Mouse (Mus musculus) left cerebral cortex, postnatal 10 days (tissue): ENCODE results near the gene Adamtsl5. TPM values are rescaled to one million over a fixed set of nuclear protein-coding genes. Genes with fewer than 3 reads are reported as not detected.

Experiments used
- DNase-seq, 2 experiments: peaks; one replicate each; pipeline ENCODE4 v3.0.0; 2021 to 2022; ENCODE audit warnings: low spot score in 2 of 2, mixed read lengths in 1 of 2; ENCODE audit errors: extremely low spot score in 1 of 2
- intact Hi-C: fragments of 180-260 bp; cut with DNase I; formaldehyde crosslinking; loops from one replicate; pipeline ENCODE4 v1.15.1; 2025
- total RNA-seq, 2 experiments: library from RNA; stranded (reverse); gene quantifications; 2 replicates each; pipeline ENCODE4 v1.2.3; 2021

Gene Adamtsl5
- total RNA-seq, 2 experiments from 2014 or later: 0.66 to 0.85 TPM

GRCm38 (mm10) chr10:80325045-80325444 is 23.2 kb downstream of the Adamtsl5 start:
- DNase-seq: peak in 1 of 2 experiments; percentile 52
- intact Hi-C loops: no loop called here

- DNase-seq: peak in 1 of 2 experiments; percentile 44
- intact Hi-C loops: no loop called here
These were observed 23.8 kb downstream of the Adamtsl5 start for GRCm38 (mm10) chr10:80324120-80325037.

GRCm38 (mm10) chr10:80323261-80324119 is 24.7 kb downstream of the Adamtsl5 start:
- intact Hi-C loops: no loop called here
- peak in 1 of 2 experiments; percentile 81 for DNase-seq

- peak in 1 of 2 experiments; percentile 72 for DNase-seq
- intact Hi-C loops: no loop called here
These were observed 25.4 kb downstream of the Adamtsl5 start for GRCm38 (mm10) chr10:80322811-80323211.

GRCm38 (mm10) chr10:80321670-80322581 is 26.3 kb downstream of the Adamtsl5 start:
- intact Hi-C loops: no loop called here
- DNase-seq: peak in 1 of 2 experiments; percentile 57

GRCm38 (mm10) chr10:80321014-80321669 is 27.1 kb downstream of the Adamtsl5 start:
- intact Hi-C loops: no loop called here

GRCm38 (mm10) chr10:80320340-80320760 is 27.9 kb downstream of the Adamtsl5 start, which contains the start of gene 2310011J03Rik:
Gene 2310011J03Rik, minus strand, starts transcription at chr10:80320537.
- intact Hi-C loops: no loop called here
- DNase-seq: peak; percentile 91 to 95

More at GRCm38 (mm10) chr10:80321014-80321669, 27.1 kb downstream of the Adamtsl5 start:
- DNase-seq: no peak

GRCm38 (mm10) chr10:80317011-80317410 is 31.2 kb downstream of the Adamtsl5 start:
- intact Hi-C loops: no loop called here

GRCm38 (mm10) chr10:80316359-80316781 is 31.8 kb downstream of the Adamtsl5 start:
- DNase-seq: no peak
- intact Hi-C loops: no loop called here

More at GRCm38 (mm10) chr10:80317011-80317410, 31.2 kb downstream of the Adamtsl5 start:
- no peak for DNase-seq

- intact Hi-C loops: no loop called here
- DNase-seq: no peak
These were observed 32.9 kb downstream of the Adamtsl5 start for GRCm38 (mm10) chr10:80315315-80315714.

GRCm38 (mm10) chr10:80314494-80315001 is 33.7 kb downstream of the Adamtsl5 start:
- DNase-seq: peak in 1 of 2 experiments; percentile 43
- intact Hi-C loops: no loop called here

- DNase-seq: no peak
- intact Hi-C loops: no loop called here
These were observed 34.5 kb downstream of the Adamtsl5 start for GRCm38 (mm10) chr10:80313627-80314201.

GRCm38 (mm10) chr10:80312586-80313504 is 35.4 kb downstream of the Adamtsl5 start:
- intact Hi-C loops: no loop called here
- DNase-seq: peak in 1 of 2 experiments; percentile 38

GRCm38 (mm10) chr10:80311560-80311959 is 36.7 kb downstream of the Adamtsl5 start:
- intact Hi-C loops: no loop called here
- DNase-seq: no peak

GRCm38 (mm10) chr10:80304862-80305261 is 43.4 kb downstream of the Adamtsl5 start:
- intact Hi-C loops: no loop called here
- DNase-seq: no peak

GRCm38 (mm10) chr10:80304458-80304857 is 43.8 kb downstream of the Adamtsl5 start:
- intact Hi-C loops: no loop called here
- no peak for DNase-seq
